Mouse (Mus musculus): Measurements from ENCODE around the gene Mgat3. TPM values are rescaled to one million over a fixed set of nuclear protein-coding genes. Genes with fewer than 3 reads are reported as not detected.

Mgat3 gene
- 1 to 10 TPM; 8.2 to 8.7 TPM for total RNA-seq (2021)
- long read RNA-seq, experiment 1, full-length matches to known transcripts = 3 of 6 reads
- long read RNA-seq, experiment 1, partial matches to known transcripts = 2 of 6 reads
- long read RNA-seq, experiment 1, other reads (novel, unspliced or antisense) = 1 of 6 reads
- long read RNA-seq, experiment 2, full-length matches to known transcripts = 1 of 7 reads
- long read RNA-seq, experiment 2, partial matches to known transcripts = 6 of 7 reads
- long read RNA-seq, experiment 2, other reads (novel, unspliced or antisense) = 0 of 7 reads

DNA sequence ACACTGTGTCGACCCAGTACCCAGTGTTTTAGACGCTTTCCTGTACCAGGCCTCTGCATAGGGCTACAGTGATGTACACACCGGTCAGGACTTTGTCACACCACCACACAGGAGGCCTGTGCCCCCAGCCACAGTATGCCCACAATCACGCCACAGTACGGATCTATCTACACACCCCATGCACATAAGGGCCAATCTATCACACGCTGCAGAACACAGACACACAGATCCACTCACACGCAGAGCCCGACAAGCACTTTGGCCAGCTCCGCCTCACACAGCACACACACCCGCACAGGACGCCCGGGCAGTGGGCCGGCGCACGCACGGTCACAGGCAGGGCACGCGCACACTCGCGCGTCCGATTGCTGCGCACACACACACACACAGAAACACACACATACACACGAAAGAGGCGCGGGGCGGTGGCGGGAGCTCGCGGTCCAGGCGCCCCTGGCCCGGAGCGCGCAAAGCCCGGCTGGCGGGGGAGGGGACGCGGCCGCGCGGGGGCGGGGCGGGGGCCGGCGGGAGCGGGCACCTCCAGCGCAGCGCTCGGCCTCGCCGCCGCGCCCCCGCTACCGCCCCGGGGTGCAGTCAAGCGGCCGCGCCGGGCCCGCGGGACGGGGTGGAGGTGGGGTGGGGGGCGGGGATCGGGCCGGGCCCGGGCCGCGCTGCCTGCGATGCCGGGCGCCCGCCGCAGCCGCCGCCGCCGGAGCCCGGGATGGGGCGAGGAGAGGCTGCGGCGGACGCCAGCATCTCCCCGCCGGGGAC is at the start of gene Mgat3:
Gene Mgat3 (plus strand): TSS at position 721 of the 771 bp plus-strand sequence.
- DNase-seq (ENCODE audit: low spot score in 2 of 2) = peak; percentile 21 to 36

DNA sequence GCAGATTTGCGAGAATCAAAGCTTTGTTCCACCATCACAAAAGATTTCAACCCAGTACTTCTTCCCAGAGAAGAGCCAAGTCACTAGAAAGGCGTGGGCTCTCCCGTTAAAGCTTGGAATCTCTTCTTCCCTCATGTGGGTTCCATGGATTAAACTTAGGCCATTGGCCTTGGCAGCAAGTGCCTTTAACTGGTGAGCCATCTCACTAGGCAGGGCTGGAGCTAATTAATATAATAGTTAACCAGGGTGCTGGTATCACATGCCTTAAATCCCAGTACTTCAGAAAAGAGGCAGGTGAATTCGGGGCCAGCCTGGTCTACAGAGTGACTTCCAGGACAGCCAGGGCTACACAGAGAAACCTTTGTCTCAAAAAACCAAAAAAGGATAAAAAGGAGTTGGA is 48.9 kb upstream of the Mgat3 start:
- no peak for DNase-seq (ENCODE audit: low spot score in 2 of 2)

DNA sequence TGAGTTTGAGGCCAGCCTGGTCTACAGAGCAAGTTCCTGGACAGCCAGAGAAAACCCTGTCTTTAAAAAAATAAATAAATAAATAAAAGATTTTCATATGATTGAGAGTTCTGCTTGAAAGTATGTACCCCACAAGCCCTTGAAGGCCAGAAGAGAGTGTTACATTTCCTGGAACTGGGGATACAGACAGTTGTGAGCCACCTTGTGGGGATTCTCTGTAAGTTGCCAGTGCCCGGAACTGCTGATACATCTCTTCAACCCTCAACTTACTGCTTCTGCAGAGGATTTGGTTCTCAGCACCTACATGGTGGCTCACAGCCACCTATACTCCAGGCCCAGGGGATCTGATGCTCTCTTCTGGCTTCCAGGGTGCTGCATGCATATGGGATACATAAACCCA is 46.3 kb upstream of the Mgat3 start:
- no peak for DNase-seq (ENCODE audit: low spot score in 2 of 2)

DNA sequence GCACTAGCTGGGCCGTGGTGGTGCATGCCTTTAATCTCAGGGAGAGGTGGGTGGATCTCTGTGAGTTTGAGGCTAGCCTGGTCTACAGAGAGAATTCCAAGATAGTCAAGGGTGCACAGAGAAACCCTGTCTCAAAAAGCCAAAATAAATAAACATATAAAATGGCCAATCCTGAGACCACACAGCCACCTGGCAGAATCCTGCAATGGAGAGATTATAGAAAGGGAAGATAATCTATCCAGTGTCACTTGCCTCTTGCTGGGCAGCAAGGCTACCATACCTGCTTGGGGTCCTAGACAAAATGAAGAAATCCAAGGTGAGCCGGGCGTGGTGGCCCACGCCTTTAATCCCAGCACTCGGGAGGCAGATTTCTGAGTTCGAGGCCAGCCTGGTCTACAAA is 43.5 kb upstream of the Mgat3 start:
- DNase-seq (ENCODE audit: low spot score in 2 of 2) = no peak

DNA sequence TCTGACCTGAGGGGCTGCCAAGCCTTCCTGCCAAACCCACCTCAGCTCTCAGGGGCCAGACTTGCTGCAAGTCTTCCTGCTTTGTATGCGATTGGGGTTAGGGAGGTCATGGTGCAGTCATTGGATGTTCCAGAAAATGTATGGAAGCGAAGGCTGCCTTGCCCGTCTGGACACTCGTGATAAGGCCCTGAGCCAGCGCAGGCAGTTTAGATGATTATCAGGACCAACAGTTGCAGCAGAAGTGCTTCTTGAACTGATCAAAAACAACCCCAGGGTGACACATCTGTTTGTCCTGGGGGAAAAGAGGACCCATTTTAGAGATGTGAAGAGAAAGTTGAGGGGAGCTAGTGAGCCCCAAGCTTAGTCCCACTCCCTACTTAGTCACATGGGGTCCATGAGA is 42.8 kb upstream of the Mgat3 start:
- DNase-seq (ENCODE audit: low spot score in 2 of 2) = no peak

DNA sequence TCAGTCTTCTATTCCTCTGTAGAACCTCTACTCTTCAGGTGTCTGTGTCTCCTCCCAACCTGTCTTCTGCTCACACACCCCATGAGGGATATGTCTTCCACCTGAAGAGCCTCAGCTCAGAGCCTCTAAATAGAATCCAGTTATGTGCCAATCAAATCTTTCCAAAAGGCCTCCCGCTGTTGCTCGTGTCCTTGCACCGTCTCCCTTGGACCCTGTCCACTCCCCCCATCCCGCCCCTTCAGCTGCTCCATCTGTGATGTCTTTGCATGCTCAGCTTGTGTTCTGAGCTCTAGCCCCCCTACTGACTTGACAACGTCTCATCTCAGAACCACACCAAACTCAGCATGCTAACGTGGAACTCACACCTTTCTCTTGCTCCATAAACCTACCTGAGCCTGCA is 42.1 kb upstream of the Mgat3 start:
- no peak for DNase-seq (ENCODE audit: low spot score in 2 of 2)

DNA sequence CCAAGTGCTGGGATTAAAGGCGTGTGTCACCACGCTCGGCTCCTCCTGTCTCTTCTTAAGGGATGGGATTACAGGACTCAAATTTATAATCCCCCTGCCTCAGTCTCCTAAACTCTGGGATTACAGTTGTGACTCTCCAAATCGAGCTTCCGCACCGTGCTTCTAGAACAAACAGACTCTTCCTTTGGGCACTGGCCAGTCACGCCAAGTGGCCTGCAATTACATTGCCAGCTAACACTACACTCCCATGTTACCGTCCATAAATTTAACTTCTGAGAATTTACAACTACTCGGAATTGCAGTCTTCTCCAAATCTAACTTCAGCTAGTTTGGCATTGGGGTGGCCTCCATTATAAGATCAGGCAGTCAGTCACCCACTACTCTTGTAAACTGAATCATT is 41.1 kb upstream of the Mgat3 start:
- no peak for DNase-seq (ENCODE audit: low spot score in 2 of 2)

DNA sequence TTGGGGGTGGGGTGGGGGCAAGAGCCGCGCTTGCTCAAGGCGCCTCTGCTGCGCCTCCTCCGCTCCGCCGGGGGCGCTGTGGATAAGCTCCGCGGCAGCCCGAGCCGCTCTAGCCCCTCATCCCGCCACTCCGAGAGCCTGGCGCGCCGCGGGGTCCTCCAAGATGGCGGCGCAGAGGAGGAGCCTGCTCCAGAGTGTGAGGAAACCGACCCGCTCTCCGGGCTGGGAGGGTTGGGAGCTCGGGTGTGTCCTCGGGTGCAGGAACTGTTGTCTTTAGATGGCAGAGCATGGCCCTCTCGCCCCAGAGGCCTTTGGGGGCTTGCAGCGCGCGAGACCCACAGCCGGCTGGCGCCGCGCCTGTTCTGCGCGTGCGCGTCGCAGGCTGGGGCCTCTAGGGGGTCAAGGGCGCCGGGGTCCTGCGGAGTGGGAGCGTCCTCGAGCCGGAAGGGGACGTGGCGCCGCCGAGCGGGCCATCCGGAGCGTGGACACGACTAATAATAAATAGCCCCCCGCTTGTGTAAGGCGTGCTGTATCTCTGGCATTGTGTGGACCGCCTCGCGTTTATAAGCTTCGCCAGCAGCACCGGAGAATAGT is 40.4 kb upstream of the Mgat3 start, which contains the start of gene Tab1:
Gene Tab1 (plus strand): TSS at position 135 of the 594 bp plus-strand sequence.
- peak; percentile 91 for DNase-seq (ENCODE audit: low spot score in 2 of 2)

DNA sequence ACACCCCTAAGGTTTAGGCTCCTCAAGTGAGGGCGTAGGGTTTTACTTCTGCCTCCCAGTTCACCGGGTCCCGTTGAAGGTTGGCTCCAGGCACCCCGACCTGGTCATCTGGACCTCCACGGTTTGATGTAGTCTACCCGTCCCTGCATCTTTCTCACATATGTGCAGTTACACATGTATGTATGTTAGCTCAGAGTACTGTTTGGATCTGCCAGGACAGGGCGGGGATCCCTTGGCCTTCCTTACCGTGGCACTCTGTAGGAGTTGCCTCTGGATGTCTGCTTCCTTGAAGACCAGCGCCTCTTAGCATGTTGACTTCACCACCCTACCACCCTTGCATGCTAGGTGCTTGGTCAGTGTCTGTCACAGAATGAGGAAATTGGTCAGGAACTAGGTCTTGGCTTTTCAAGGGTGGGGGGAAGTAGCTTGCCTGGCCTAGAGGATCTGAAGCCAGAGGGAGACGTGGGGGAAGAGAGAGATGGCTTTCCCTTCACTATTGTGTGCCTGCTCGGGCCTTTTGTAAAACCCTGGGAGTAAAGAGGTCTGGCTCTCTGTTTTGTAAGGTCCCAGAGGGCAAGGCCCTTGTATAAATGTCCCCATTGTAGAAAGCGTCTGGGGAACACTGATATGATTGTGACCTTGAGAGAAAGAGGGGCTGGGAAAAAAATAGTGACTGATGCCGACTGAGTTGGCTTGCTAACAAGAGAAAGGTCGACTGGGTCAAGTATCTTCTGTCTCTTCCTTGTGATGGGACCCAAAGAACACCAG is 39.7 kb upstream of the Mgat3 start:
- peak in 1 of 2 experiments; percentile 15 for DNase-seq (ENCODE audit: low spot score in 2 of 2)

DNA sequence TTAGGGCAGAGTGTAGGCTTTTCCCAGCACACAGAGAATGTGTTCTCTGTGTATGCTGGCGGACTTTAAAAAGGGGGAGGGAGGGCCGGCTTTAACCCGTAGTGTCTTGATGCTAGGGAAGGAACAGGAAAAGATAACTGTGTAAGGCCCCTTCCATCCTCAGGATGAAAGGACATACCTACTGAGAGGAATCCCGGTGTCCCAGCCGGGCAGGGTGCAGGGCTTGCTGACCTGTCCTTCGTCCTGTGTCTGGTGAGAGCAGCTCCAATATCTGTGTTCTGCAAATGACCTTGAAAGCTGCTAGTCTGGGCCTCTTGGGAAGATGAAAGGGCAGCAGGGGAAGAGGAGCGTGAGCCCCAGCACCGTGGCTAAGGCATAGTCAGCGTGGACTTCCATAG is 39.1 kb upstream of the Mgat3 start:
- peak in 1 of 2 experiments; percentile 29 for DNase-seq (ENCODE audit: low spot score in 2 of 2)

DNA sequence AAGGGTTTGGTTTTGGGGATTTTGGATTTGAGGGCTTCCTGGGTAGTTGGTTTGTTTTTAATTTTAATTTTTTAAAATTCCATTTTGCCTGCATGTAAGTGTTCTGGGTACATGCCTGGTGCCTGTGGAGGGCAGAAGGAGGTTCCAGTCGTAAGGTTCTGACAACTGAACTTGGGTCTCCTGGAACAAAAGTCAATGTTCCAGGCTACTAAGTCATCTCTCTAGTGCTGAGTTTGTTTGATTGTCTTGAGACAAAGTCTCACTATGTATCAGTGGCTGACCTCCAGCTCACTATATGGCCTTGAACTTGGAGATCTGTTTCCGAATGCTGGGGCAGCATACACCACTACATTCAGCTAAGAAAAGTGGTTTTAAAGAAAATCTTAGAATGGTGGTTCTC is 38.0 kb upstream of the Mgat3 start:
- DNase-seq (ENCODE audit: low spot score in 2 of 2) = no peak

DNA sequence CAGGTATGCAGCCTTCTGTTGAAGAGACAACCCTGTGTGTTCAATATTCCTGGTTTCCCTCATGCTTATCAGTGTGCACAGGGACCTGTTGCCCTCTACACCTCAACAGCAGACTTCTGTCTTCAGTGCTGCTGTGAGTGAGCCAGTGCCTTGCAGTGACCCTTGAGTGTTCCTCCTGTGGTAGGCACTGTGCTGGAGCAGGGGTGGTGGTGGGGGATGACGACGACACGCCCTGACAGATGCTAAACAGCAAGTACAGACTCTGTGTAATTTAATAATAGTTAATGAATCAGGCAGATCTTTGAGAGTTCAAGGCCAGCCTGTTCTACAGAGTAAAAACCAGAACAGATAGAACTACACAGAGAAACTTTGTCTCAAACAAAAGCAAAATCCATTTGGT is 36.9 kb upstream of the Mgat3 start:
- no peak for DNase-seq (ENCODE audit: low spot score in 2 of 2)

DNA sequence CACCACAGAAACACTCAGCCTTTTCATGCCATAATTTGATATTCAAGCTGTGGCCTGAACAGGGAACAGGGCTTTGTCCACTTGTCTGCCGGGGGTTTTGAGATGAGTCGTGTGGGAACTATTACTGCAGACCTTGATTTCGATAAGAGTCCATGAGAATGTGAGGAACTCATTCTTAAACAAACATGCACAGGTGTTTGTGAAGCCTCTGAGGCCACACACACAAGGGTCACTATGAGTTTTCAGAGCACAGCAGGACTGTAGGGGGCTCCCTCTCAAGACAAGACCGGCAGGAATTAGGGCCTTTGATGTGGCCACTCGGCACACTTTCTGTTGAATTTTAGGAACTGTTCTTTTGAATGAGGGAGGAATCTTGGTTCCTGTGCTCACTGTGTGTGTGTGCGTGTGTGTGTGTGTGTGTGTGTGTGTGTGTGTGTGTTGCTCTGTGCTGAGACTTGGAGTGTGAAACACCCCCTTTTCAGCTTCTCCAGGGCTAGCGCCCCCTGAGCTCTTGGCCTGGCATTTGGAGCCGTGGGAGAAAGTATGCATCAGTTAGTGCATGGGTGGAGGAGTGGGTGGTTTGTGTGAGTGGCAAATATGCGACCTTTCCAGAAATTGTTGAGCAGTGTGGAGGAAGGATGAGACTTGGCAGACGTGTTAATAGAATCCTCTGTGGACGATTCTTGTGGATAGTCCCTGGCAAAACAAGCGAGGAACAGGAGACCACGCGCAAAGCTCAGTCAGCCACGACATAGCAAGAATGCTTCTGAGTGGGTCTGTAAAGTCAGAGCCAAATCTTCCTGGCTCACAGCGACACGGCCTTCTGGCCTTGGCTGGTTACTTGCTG is 35.4 kb upstream of the Mgat3 start:
- DNase-seq (ENCODE audit: low spot score in 2 of 2) = no peak

DNA sequence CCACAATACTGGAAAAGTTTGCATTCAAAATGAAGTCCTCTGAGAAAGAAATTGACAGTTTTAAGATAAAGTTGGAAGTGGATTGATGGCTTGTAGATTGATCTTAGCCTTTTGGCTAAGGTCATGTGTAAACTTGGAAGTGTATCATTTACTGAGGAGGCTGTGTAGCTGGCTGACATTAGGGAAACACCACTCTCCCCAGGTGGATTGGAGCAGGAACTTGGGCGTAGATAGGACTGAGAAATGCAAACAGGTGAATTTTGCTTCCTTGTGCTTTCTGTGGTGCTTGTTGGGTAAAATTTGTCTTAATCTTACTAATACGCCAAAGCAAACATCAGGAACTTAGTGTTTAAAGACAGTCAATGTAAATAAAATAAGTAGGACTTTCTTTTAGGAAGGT is 33.2 kb upstream of the Mgat3 start:
- DNase-seq (ENCODE audit: low spot score in 2 of 2) = no peak

DNA sequence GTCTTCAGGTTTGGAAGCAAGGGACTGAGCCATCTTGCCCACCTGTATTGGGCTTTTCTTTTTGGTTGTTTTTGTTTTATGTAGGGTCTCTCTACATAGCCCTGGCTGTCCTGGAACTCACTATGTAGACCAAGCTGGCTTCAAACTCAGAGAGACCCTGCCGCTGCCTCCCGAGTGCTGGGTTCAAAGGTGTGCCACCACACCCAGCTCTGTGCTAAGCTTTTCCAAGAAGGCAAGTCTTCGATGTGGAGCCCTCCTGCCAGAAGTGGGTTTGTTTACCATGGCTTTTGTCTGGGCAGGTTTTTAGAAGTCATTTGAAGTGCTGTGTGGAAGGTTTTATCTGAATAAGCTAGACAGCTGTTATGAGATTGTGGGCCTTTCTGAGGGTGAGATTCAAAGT is 32.6 kb upstream of the Mgat3 start:
- no peak for DNase-seq (ENCODE audit: low spot score in 2 of 2)

DNA sequence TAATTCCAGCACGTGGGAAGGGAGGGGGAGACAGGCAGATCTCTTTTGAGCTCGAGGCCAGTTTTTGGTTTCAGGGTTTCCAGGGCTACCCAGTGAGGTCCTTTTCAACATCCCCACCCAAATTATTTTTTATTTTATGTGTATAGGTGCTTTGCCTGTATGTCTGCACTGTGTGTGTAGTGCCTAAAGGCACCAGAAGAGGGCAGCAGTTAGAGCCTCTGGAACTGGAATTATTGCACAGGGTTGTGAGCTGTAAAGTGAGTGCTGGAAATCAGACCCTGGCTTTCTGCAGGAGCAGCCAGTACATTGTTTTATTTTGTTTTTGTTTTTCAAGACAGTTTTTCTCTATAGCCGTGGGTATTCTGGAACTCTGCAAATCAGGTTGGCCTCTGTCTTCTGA is 31.4 kb upstream of the Mgat3 start:
- no peak for DNase-seq (ENCODE audit: low spot score in 2 of 2)

DNA sequence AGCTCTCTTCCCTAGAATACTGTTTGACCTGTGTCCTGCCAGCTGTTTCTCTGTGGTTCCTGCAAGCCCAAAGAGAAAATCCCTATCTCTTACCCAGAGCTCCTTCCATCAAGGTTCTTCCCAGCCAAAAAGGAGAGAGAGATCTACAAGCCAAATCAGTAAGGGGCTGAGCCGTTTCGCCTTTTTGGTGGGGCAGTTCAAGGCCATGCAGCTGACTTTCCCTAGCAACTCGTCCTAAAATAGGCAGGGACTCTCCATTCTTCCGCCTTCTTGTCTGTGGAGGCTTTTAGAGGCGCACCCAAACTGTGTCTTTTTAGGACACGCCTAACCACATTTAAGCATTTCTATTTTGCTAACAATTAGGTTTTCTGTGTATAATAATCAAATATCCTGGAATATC is 29.8 kb upstream of the Mgat3 start:
- DNase-seq (ENCODE audit: low spot score in 2 of 2) = no peak

DNA sequence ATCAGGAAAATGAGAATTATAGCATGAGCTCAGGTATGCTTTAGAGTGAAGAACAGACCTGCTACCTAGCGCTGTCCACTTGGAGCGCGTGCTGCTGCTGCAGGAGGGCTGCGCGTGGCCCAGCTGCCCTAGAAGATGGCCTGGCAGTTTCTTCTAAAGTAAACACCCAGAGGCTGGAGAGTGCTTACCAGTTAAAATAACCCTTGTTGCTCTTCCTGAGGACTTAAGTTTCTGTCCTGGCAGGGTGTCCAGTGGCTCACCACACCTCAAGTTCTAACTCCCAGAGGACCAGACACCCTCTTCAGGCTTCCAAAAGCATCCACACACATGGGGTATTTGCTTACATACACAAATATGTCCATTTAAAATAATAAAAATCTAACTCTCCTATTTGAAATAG is 28.1 kb upstream of the Mgat3 start:
- no peak for DNase-seq (ENCODE audit: low spot score in 2 of 2)

DNA sequence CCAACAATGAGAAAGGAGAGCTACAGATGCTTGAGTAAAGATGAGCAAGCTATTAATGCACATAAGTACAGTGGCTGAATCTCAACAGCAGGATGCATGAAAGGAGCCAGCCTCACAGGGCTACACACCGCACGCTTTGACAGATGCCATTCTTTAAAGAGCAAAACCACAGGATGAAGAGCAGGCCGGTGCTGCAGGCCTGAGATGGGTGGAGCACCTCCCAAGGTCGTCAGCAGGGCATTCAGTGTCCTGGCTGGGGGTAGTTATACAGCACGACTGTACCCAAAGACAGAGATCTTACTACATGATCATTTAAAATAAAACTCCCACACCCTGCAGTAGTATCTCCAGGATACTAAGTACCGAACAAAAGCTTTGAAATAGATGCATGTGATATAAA is 27.4 kb upstream of the Mgat3 start:
- DNase-seq (ENCODE audit: low spot score in 2 of 2) = no peak

DNA sequence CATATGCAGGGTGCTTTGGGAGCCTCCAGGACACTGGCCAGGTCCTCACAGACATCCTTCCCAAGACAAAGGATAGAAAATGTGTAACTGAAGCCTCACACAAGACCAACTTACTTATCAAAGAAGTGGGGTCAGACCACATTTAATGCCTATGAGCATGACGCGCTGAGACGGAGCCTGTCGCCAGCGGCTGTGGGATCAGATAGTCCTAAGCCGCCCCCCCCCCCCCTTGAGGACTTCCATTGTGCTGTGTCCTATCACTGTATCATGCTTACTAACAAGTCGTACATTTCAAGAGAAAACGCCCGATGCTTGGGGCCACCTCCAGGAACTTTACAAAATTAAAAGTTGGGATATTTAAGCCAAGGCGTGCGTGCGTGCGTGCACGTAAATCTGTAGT is 26.4 kb upstream of the Mgat3 start:
- no peak for DNase-seq (ENCODE audit: low spot score in 2 of 2)

DNA sequence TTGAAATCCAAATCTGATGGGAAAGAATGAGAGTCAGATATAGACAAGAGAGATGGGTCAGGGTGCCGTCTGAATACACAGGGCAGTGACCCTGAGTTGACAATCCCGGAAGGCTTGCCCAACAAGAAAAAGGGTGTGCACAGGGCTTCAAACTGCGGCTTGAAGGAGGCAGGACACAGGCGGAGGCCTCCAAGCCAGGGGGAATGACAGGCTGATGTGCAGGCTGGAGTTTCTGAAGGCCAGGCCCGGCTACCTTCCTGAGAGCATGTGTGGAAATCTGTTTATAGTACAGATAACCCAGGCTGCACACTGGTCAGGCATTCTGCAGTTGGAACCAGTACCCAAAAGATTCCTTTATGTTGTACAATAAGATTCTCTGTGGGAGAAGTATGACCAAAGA is 26.0 kb upstream of the Mgat3 start:
- DNase-seq (ENCODE audit: low spot score in 2 of 2) = no peak

Measured in adrenal gland, adult 18-20 months (tissue).